Mouse (Mus musculus) layer of hippocampus, postnatal 36 days (tissue): Measurements from ENCODE around the gene 2610507B11Rik. TPM values are rescaled to one million over a fixed set of nuclear protein-coding genes. Genes with fewer than 3 reads are reported as not detected.
A peak's percentile ranks its signal among the peaks of the same experiment; 100 is the strongest.

Experiments
- DNase-seq, 2 experiments: peaks; one replicate each; pipeline ENCODE4 v3.0.0; 2022
- total RNA-seq, 2 experiments: library from RNA; stranded (reverse); gene quantifications; 2 replicates each; pipeline ENCODE4 v1.2.3; 2021

The 2610507B11Rik gene
- total RNA-seq, 2 experiments from 2014 or later: 194 to 217 TPM

DNA sequence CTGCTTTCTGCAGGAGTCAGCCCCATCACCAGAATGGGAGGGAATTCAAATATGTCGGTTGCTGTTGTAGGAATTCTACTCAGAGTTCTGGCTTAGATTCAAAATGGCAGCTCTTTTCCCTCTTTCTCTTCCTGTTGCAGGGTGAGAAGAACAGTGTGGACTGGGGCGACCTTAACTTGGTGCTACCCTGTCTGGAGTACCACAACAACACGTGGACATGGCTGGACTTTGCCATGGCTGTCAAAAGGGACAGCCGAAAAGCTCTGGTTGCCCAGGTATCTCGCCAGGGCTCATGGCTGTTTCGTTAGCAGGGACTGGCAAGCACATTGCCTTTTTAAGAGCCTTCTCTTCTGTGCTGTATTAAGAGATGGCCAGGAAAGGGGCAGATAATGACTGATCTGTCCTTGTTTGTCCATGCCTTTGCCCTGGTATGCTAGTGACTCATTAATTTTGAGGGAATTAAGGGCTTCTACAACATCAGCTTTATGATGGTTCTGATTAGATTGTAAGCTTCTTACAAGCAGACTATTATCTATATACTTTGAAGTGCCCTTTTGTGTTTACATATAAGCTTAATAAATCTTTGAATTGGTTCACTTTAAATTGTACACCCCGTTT, 27.7 kb downstream of the 2610507B11Rik start:
- no peak for DNase-seq

GRCm38 (mm10) chr11:78290654-78291053, 29.1 kb downstream of the 2610507B11Rik start, which contains the start of gene BC030499:
TSS of gene BC030499 (plus strand) at chr11:78290841.
- DNase-seq: peak; percentile 18 to 43

DNA sequence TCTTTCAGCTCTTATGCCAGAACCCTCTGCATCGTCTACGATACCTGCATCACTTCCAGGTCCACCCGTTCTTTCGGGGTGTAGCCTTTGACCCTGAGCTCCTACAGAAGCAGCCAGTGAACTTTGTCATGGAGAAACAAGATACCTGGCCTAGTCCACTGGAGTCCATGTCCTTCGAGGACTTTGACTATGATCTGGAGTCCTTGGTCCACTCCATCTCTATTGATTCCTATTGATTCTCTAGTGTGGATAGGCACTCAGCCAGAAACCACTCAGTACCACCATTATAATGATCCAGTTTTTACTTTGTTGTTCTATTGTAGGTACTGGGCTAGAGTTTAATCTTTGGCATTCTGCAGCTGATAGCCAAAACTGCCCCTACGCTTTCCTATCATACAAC, 33.0 kb downstream of the 2610507B11Rik start:
- DNase-seq: no peak

- no peak for DNase-seq
Observed at GRCm38 (mm10) chr11:78300917-78301316, 39.4 kb downstream of the 2610507B11Rik start.

- DNase-seq: peak; percentile 89 to 91
Observed at GRCm38 (mm10) chr11:78301357-78302084, 40.0 kb downstream of the 2610507B11Rik start, which contains the start of gene Spag5. TSS of gene Spag5 (plus strand) at chr11:78301529.

GRCm38 (mm10) chr11:78305272-78305671, 43.7 kb downstream of the 2610507B11Rik start:
- no peak for DNase-seq

GRCm38 (mm10) chr11:78310861-78311511, 49.4 kb downstream of the 2610507B11Rik start:
- DNase-seq: no peak

GRCm38 (mm10) chr11:78313662-78314061, 52.1 kb downstream of the 2610507B11Rik start:
- no peak for DNase-seq

GRCm38 (mm10) chr11:78318411-78318810, 56.9 kb downstream of the 2610507B11Rik start:
- DNase-seq: no peak

- no peak for DNase-seq
Observed at GRCm38 (mm10) chr11:78322076-78322831, 60.7 kb downstream of the 2610507B11Rik start.

DNA sequence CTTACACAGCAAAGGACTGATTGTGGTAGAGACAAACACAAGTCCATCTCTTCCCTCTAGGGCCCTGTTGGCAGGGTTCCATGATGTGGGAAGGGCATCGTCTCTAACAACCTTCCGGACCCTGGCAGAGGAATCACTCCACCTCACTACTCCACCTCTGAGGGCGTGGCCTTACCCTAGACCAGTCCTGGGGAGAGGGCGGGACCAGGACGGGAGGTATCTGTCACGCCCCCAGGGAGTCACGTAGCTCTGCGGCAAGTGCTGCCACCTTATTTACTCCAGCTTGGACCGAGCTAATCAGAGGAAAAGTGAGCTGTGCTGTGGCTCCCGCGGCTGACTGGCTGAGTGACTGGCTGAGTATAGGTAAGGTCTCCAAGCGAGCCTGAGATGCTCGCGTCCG, 61.3 kb downstream of the 2610507B11Rik start, which contains the start of gene Aldoc:
Gene Aldoc (plus strand): TSS at position 109 of the 400 bp plus-strand sequence.
- DNase-seq: peak; percentile 75 to 79

DNA sequence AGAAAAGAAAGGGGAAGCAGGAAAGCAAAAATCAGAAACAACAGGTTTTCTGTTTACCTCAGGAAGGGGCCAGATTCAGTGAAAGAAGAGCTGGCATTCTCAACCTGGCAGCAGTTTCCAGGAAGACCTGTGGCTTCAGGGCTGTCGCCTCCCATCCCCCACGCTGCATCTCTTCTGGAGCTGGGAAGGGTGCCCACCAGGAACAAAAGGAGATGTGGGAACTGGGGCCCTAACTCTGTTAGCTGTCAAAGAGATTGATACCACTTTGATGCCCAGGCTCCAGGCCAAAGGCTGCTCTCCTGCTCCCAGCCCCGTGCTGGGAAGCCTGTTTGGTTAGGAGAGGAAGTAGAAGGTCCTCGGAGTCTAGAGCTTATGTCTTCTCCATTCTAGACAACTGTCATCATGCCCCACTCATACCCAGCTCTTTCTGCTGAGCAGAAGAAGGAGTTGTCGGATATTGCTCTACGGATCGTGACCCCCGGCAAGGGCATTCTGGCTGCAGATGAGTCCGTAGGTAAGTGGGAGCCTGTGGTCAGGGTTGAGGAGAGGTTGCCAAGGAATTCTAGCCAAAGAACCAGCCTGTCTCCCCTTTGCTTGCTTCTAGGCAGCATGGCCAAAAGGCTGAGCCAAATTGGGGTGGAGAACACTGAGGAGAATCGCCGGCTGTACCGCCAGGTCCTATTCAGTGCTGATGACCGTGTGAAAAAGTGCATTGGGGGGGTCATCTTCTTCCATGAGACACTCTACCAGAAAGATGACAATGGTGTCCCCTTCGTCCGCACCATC, 62.6 kb downstream of the 2610507B11Rik start:
- DNase-seq: no peak

DNA sequence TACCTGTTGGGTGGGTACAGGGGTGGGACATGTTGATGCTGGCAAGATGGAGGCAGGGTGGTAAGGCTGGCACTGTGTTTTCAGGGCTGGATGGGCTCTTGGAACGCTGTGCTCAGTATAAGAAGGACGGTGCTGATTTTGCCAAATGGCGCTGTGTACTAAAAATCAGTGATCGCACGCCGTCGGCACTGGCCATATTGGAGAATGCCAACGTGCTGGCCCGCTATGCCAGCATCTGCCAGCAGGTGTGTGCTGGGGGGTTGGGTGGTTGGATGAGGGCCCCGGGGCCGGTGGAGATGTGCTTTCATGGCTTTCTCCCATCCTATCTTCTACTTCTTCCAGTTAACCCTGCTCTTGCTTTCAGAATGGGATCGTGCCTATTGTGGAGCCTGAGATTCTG, 63.4 kb downstream of the 2610507B11Rik start:
- no peak for DNase-seq

- DNase-seq: no peak
Observed at GRCm38 (mm10) chr11:78327215-78327614, 65.7 kb downstream of the 2610507B11Rik start.

DNA sequence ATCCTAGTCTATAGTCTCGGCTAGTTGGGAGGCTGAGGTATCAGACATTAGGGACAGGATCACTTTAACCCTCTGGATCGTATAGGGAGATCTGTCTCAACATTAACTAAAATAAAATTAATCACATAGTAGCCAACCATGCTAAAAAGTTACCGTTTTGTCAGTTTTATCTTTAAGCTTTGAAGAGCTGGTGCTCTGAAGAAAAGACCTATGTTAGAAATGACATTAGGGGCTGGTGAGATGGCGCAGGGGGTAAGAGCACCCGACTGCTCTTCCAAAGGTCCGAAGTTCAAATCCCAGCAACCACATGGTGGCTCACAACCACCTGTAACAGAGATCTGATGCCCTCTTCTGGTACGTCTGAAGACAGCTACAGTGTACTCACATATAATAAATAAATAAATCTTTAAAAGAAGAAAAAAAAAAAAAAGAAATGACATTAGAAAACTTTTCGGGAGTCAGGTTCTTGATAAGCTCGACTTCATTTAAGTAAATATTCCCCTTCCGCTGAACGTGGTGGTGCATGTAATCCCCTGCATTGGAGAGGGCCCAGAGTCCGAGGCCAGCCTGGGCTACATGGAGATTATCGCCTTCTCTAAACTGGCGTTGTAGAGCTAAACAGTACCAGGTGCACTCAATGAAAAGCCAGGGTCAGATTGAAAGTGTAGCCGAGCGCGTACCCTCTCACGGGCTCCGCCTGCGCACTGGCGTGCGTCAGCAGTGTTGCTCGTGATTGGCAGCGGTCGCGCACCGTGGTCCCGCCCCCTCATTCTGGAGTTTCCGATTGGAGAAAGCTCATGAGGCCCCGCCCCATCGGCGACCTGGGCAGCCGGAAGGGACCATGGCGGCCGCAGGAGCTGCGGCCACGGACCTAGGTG, 66.3 kb downstream of the 2610507B11Rik start, which contains the start of gene Pigs:
Gene Pigs (plus strand): TSS at position 782 of the 878 bp plus-strand sequence.
- peak; percentile 94 to 95 for DNase-seq

DNA sequence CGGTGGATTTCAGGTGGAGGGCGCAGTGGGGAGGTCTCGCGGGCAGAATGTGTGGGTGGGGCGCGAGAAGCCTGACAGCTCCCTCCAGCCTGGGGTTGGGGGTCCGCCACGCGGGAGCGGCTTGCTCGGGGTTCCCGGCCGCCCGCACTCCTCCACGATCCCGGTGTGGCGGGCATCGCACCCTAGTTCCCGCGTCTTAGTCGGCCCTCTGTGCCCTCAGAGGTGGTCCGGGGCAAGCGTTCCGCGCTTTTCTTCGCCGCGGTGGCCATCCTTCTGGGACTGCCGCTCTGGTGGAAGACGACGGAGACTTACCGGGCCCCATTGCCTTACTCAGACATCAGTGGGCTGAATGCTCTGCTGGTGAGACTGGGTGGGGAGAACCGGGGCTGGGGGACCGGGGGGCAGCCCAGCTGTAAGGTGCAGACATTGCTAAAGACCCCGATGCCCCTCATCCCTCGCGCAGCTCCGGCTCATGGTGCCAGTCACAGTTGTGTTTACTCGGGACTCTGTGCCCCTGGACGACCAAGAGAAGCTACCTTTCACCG, 67.0 kb downstream of the 2610507B11Rik start:
- DNase-seq: no peak

GRCm38 (mm10) chr11:78332676-78333075, 71.1 kb downstream of the 2610507B11Rik start:
- no peak for DNase-seq

- DNase-seq: no peak
Observed at GRCm38 (mm10) chr11:78333992-78334391, 72.4 kb downstream of the 2610507B11Rik start.

GRCm38 (mm10) chr11:78337040-78337439, 75.5 kb downstream of the 2610507B11Rik start:
- no peak for DNase-seq
